Mouse (Mus musculus) embryonic facial prominence, embryonic 12.5 days (tissue): ENCODE results near the gene Vps37c. TPM values are rescaled to one million over a fixed set of nuclear protein-coding genes. Genes with fewer than 3 reads are reported as not detected.

Experiments
- ATAC-seq: fragments of 200-750 bp; cut with Nextera tagmentation; 2 replicates; pipeline ENCODE4 v1.8.0; 2017; ENCODE audit not compliant: insufficient number of reproducible peaks, insufficient read depth, low FRiP score, low TSS enrichment
- H3K27ac ChIP-seq: fragments of 300-500 bp; sonication (generic); 2 replicates; pipeline ENCODE4 v1.5.1; 2016; ENCODE audit warnings: mild to moderate bottlenecking
- H3K27me3 ChIP-seq: fragments of 300-500 bp; sonication (generic); 2 replicates; pipeline ENCODE4 v1.6.1; 2016; ENCODE audit warnings: mild to moderate bottlenecking, moderate library complexity
- H3K36me3 ChIP-seq: fragments of 300-500 bp; sonication (generic); 2 replicates; pipeline ENCODE4 v1.6.1; 2016; ENCODE audit warnings: mild to moderate bottlenecking
- H3K4me1 ChIP-seq: fragments of 300-500 bp; sonication (generic); 2 replicates; pipeline ENCODE4 v1.6.1; 2016
- H3K4me2 ChIP-seq: fragments of 300-500 bp; sonication (generic); replicated peaks from 2 replicates; pipeline ENCODE4 v1.6.1; 2016; ENCODE audit warnings: mild to moderate bottlenecking, moderate library complexity
- H3K4me3 ChIP-seq: fragments of 300-500 bp; sonication (generic); 2 replicates; pipeline ENCODE4 v1.5.1; 2016; ENCODE audit warnings: mild to moderate bottlenecking
- H3K9ac ChIP-seq: fragments of 300-500 bp; sonication (generic); 2 replicates; pipeline ENCODE4 v1.6.1; 2016; ENCODE audit warnings: mild to moderate bottlenecking, moderate library complexity
- H3K9me3 ChIP-seq: fragments of 300-500 bp; sonication (generic); 2 replicates; pipeline ENCODE4 v1.6.1; 2016; ENCODE audit warnings: mild to moderate bottlenecking, moderate library complexity
- WGBS: fragments of 180-500 bp; shearing (Covaris S2); methylation state at CpG from one replicate; pipeline ENCODE4 v1.1.7; 2016; 5-methylcytosine and 5-hydroxymethylcytosine counted together
- polyA plus RNA-seq: library from polyadenylated mRNA; unstranded; fragments of >200 nt; fragmentation: Nextera tagmentation; extraction: Ambion mirVana; gene quantifications from 2 replicates; pipeline ENCODE4 v1.2.1, GENCODE M21; 2016

The Vps37c gene
- polyA plus RNA-seq, 1 experiment from 2014 or later: 35.0 TPM

- Histone ChIP-seq H3K4me3 (no peak overlapping the region), H3K9ac (no peak overlapping the region), H3K36me3 (peaks cover 44% of the 10 kb centered on the region), H3K4me2 (no peak overlapping the region), H3K9me3 (no peaks in the 10 kb centered on the region), H3K27ac (no peak overlapping the region), H3K27me3 (no peaks in the 10 kb centered on the region), H3K4me1 (peaks cover 10% of the 10 kb centered on the region)
- ATAC-seq: no peak
- 77% methylated on average over 13 of the region's 13 CpGs for WGBS
These were observed 18.7 kb downstream of the Vps37c start for GRCm38 (mm10) chr19:10707087-10707875.

DNA sequence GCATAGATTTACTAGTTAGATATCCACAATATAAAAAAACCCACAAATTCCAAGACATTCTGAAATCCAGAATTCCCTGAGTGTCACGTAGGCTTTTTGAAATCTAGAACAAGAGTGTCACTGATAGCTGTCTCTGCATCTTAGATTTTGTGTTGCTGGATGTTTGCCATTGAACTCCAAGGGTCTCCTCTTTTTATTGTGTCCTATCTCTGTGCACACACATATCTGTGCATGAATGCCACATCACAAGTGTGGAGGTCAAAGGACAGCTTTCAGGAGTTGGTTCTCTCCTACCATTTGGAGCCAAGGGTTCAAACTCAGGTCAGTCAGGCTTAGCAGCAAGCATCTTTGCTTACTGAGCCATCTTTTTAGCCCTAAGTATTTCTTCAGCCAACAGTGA is 19.3 kb downstream of the Vps37c start:
- no peaks in the 10 kb centered on the region for H3K27me3 ChIP-seq
- no peak overlapping the region for H3K27ac ChIP-seq
- H3K9me3 ChIP-seq: no peaks in the 10 kb centered on the region
- 93% methylated on average over 1 of the region's 1 CpGs for WGBS
- H3K4me2 ChIP-seq: no peak overlapping the region
- H3K4me3 ChIP-seq: no peak overlapping the region
- H3K36me3 ChIP-seq: peaks cover 50% of the 10 kb centered on the region
- no peak overlapping the region for H3K9ac ChIP-seq
- ATAC-seq: no peak
- H3K4me1 ChIP-seq: peaks cover 10% of the 10 kb centered on the region

DNA sequence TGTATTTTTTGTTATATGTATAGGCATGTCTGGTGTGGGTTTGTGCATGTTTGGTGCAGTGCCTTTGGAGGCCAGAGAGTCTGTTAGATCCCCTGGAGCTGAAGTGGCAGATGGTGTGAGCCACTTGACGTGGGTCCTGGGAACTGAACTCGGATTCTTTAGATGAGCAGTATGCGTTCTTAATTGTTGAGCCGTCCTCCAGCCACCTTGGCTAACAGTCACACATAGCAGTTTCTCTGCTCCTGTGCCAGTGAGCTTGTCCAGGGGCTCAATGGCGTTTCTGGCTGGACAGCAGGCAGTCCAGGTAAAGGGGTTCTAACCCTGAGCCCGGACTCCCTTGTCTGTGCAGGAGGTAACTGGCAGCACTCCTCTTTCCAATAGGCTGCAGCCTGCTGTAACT is 20.4 kb downstream of the Vps37c start:
- H3K27ac ChIP-seq: no peak overlapping the region

DNA sequence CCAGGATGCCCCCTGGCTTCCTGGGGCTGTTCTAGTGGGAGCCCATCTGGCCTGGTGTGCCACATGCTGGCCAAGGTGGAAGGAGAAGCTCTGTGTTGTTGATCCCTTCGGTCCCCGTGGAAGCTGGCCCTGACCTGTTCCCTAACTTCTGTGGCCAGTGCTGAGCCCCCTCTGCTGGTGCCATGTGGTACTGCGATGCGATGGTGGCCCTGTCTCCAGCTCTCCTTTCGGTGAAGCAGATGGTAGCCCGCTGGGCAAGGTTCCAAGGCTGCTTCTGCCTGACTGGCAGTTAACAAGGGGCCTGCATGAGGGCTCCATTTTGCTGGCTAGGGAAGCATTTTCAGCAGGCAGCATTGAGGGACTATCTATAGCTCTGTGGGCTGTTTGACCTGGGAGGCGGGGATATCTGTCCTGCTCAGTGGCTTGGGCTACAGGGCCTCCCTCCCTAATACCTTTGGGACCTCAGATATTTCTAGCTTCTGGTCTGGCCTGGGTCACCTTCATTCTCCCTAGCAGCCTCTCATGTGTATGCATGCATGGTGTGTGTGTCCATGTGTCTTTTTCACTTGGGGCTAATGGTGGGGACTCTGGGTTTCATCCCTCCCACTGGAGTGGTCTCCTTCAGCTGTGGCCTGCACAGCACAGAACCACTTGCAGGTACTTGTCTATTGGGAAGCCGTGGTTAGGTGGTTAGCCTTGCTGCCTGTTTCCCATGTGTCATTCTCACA is 21.0 kb downstream of the Vps37c start:
- peak; percentile 70 for ATAC-seq
- Histone ChIP-seq H3K9ac (no peak overlapping the region), H3K36me3 (peaks cover 64% of the 10 kb centered on the region), H3K4me1 (peaks cover 10% of the 10 kb centered on the region), H3K4me3 (no peak overlapping the region), H3K27me3 (no peaks in the 10 kb centered on the region), H3K9me3 (no peaks in the 10 kb centered on the region), H3K27ac (peak overlapping the region; percentile 32), H3K4me2 (no peak overlapping the region)
- 26% methylated on average over 8 of the region's 8 CpGs for WGBS

More for the DNA sequence above, 20.4 kb downstream of the Vps37c start:
- H3K9me3 ChIP-seq: no peaks in the 10 kb centered on the region
- no peaks in the 10 kb centered on the region for H3K27me3 ChIP-seq
- peaks cover 61% of the 10 kb centered on the region for H3K36me3 ChIP-seq
- H3K4me1 ChIP-seq: peaks cover 10% of the 10 kb centered on the region
- no peak overlapping the region for H3K4me2 ChIP-seq
- no peak overlapping the region for H3K4me3 ChIP-seq
- WGBS: 78% methylated on average over 6 of the region's 6 CpGs
- no peak overlapping the region for H3K9ac ChIP-seq
- no peak for ATAC-seq

- H3K4me2 ChIP-seq: no peak overlapping the region
- WGBS: 79% methylated on average over 9 of the region's 9 CpGs
- peaks cover 64% of the 10 kb centered on the region for H3K36me3 ChIP-seq
- H3K4me3 ChIP-seq: no peak overlapping the region
- no peaks in the 10 kb centered on the region for H3K27me3 ChIP-seq
- no peak for ATAC-seq
- no peaks in the 10 kb centered on the region for H3K9me3 ChIP-seq
- peak overlapping the region; percentile 32 for H3K27ac ChIP-seq
- H3K9ac ChIP-seq: no peak overlapping the region
- H3K4me1 ChIP-seq: peaks cover 10% of the 10 kb centered on the region
These were observed 21.6 kb downstream of the Vps37c start for GRCm38 (mm10) chr19:10710088-10710511.

GRCm38 (mm10) chr19:10710751-10711150 is 22.2 kb downstream of the Vps37c start:
- Histone ChIP-seq H3K9me3 (no peaks in the 10 kb centered on the region), H3K9ac (no peak overlapping the region), H3K4me2 (no peak overlapping the region), H3K27ac (no peak overlapping the region), H3K4me1 (peaks cover 10% of the 10 kb centered on the region), H3K36me3 (peaks cover 64% of the 10 kb centered on the region), H3K27me3 (no peaks in the 10 kb centered on the region), H3K4me3 (no peak overlapping the region)
- no peak for ATAC-seq
- 94% methylated on average over 4 of the region's 4 CpGs for WGBS

- WGBS: 95% methylated on average over 7 of the region's 7 CpGs
- peaks cover 54% of the 10 kb centered on the region for H3K36me3 ChIP-seq
- no peak overlapping the region for H3K27ac ChIP-seq
- H3K4me3 ChIP-seq: no peak overlapping the region
- H3K9ac ChIP-seq: no peak overlapping the region
- no peaks in the 10 kb centered on the region for H3K9me3 ChIP-seq
- ATAC-seq: no peak
- H3K4me2 ChIP-seq: no peak overlapping the region
- peaks cover 10% of the 10 kb centered on the region for H3K4me1 ChIP-seq
- no peaks in the 10 kb centered on the region for H3K27me3 ChIP-seq
These were observed 23.7 kb downstream of the Vps37c start for GRCm38 (mm10) chr19:10712194-10712593.

DNA sequence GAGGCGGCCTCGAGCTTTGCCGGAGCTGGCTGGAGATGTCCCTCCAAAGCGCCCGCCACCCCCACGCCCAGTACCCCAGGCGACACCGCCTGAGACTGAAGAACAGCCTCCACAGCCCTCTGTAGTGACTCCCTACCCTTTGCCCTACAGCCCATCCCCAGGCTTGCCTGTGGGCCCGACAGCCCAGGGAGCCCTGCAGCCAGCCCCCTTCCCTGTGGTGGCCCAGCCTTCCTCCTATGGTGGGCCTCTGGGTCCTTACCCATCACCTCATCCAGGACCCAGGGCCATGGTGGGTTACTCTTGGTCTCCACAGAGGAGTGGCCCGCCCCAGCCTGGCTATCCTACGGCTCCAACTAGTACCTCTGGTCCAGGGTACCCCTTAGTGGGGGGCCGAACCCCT is 24.1 kb downstream of the Vps37c start:
- Histone ChIP-seq H3K4me1 (peaks cover 10% of the 10 kb centered on the region), H3K9me3 (no peaks in the 10 kb centered on the region), H3K9ac (no peak overlapping the region), H3K4me3 (no peak overlapping the region), H3K27ac (no peak overlapping the region), H3K27me3 (no peaks in the 10 kb centered on the region), H3K4me2 (no peak overlapping the region), H3K36me3 (peaks cover 50% of the 10 kb centered on the region)
- 94% methylated on average over 12 of the region's 12 CpGs for WGBS
- ATAC-seq: no peak

DNA sequence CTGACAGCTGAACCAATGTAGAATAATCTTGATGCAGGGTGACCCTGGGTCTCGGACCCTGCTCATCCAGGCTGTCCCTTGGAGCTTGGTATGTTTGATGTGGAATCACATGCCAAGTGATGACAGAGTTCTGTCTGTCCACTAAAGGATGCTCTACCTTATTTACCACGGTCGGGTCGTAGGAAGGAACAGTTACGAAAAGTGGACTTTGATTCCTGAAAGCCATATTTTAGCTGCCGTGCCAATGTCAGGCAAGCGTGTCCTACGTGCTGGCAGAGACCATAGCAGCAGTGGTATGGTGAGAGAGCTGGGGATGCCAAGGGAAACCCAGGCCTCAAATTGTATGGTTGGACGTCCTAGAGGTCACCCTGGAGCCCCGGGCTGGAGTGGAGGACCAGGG is 25.0 kb downstream of the Vps37c start:
- Histone ChIP-seq H3K27me3 (no peaks in the 10 kb centered on the region), H3K36me3 (peaks cover 43% of the 10 kb centered on the region), H3K9me3 (no peaks in the 10 kb centered on the region), H3K9ac (no peak overlapping the region), H3K4me3 (no peak overlapping the region), H3K4me2 (no peak overlapping the region), H3K27ac (no peak overlapping the region), H3K4me1 (peaks cover 10% of the 10 kb centered on the region)
- 92% methylated on average over 10 of the region's 10 CpGs for whole genome bisulfite sequencing
- ATAC-seq: no peak

GRCm38 (mm10) chr19:10714168-10714567 is 25.6 kb downstream of the Vps37c start:
- no peak overlapping the region for H3K27ac ChIP-seq
- H3K9me3 ChIP-seq: no peaks in the 10 kb centered on the region
- H3K9ac ChIP-seq: no peak overlapping the region
- peaks cover 40% of the 10 kb centered on the region for H3K36me3 ChIP-seq
- no peak overlapping the region for H3K4me2 ChIP-seq
- no peaks in the 10 kb centered on the region for H3K27me3 ChIP-seq
- WGBS: 80% methylated on average over 6 of the region's 6 CpGs
- ATAC-seq: no peak
- peaks cover 7% of the 10 kb centered on the region for H3K4me1 ChIP-seq
- no peak overlapping the region for H3K4me3 ChIP-seq

DNA sequence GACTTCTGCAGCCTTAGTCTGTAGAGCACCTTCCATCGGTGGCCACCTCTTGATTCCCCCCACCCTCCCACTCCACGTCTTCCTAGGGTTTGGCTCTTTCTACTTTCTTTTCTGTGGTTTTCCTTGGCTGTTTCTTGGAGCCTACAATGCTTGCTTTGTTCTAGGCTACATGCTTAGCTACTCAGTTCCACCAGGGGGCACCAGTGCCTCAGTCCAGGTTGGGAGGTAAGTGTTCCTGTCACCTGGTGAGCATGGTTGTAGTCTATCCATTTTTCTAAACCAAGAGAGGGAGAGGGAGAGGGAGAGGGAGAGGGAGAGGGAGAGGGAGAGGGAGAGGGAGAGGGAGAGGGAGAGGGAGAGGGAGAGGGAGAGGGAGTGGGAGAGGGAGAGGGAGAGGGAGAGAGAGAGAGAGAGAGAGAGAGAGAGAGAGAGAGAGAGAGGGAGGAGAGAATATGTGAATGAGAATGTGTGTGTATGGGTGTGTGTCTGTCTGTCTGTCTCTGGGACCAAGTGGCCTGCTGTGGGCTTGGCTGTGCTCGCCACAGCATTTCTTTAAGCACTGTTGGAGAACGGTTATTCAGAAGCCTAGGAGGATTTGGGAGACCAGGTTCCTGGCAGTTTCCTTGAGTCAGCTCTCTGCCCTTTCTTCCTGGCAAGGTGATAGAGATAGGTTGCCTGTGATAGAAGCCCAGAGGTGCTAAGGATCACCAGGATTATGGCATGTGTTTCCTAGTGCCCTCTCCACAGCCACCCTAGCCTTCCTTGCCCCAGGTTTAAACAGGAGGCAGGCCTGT is 26.3 kb downstream of the Vps37c start:
- 37% methylated on average over 4 of the region's 4 CpGs for WGBS
- Histone ChIP-seq H3K27me3 (no peaks in the 10 kb centered on the region), H3K4me3 (no peak overlapping the region), H3K9me3 (no peaks in the 10 kb centered on the region), H3K4me1 (no peaks in the 10 kb centered on the region), H3K4me2 (no peak overlapping the region), H3K9ac (no peak overlapping the region), H3K36me3 (peaks cover 40% of the 10 kb centered on the region), H3K27ac (0 out of 2 replicates have a peak overlapping the region, but pooled peaks have one; percentile 37)
- ATAC-seq: no peak
